Mouse (Mus musculus) liver, adult 2 months (tissue): ENCODE results near the gene Rgs7bp.

Source experiments
- CTCF ChIP-seq: fragments of 200-500 bp; IDR thresholded peaks from 2 replicates; pipeline ENCODE4 v1.5.1; 2011; ENCODE audit warnings: low read depth, low read length, control low read depth
- POLR2A ChIP-seq: fragments of 200-500 bp; IDR thresholded peaks from 2 replicates; pipeline ENCODE4 v1.6.1; 2011; ENCODE audit warnings: low read length, control low read depth; ENCODE audit not compliant: insufficient read depth; ENCODE audit errors: extremely low read depth

DNA sequence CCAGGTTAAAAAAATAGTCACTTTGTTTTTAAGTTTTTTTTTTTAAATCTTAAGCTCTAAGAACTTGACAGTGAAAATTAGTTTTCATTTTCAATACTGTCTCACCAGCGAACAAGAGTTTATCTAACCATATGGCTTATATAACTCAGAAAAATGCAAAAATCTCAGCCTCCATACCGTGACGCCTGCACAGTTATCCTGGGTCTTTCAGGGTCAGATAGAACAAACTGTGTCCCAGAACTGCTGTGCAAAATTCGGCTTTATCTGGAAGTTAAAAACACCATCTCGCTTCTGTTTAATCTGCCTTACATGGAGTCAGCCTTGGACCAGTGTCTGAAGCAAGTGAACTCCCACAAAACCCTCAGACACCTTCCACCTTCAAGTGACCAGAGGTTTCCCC is 70.7 kb downstream of the Rgs7bp start:
- TF ChIP-seq CTCF (no peak), POLR2A (no peak)
